Mouse (Mus musculus) induced T-regulatory cell, adult 2 months (primary cell): Measurements from ENCODE around the gene Cep170b.

Experiments
- DNase-seq: peaks from one replicate; pipeline ENCODE4 v3.0.0-alpha.2; 2012; ENCODE audit warnings: low read depth

The Cep170b gene

DNA sequence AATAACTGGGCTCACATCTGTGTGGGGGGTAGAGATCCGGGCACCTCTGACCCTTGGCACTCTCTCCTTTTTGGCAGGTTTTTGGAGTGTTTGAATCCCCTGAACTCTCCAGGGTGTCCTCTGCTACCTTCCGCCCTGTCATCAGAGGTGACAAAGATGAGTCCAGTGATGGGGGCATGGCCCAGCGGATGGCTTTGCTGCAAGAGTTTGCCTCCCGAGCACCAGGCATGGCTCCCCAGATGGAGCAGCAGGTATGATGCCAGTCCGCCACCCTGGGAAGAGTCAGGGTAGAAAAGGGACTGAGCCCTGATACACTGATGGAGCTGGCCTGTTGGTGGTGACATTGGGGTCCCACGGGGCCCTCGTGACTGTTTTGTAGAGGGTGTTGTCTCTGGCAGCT is 16.8 kb downstream of the Cep170b start:
- no peak for DNase-seq

GRCm38 (mm10) chr12:112737761-112738160 is 17.5 kb downstream of the Cep170b start:
- DNase-seq, result no peak

DNA sequence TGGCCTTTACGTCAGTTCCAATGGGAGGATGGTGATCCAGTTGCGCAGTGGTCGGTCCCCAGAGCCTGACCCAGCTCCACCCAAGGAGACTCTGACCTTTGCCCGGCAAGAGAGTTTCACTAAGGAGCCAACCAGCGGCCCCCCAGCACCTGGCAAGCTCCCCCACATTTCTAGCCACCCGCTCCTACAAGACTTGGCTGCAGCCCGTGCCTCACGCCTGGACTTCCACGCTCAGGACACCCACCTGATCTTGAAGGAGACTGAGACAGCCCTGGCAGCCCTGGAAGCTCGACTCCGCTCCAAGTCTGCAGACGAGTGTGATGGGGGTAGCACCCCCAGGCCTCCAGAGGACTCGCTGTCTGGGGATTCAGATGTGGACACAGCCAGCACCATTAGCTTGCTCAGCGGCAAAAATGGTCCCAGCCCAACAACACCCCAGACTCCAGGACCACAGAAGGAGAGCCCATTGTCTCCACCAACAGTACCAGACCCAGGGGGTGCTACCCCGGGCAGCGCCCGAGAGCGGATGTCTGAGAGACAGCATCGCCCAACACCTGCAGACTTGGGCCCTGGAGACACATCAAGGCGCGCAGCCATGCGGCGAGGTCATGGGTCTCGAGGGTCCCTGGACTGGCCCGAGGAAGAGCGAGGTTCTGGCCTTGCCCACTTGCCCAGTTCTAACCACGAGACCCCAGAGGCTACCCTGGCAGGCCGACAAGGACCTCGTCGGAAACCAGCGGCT is 18.2 kb downstream of the Cep170b start:
- no peak for DNase-seq

- DNase-seq, result no peak
Observed at GRCm38 (mm10) chr12:112739023-112739568, 18.8 kb downstream of the Cep170b start.

DNA sequence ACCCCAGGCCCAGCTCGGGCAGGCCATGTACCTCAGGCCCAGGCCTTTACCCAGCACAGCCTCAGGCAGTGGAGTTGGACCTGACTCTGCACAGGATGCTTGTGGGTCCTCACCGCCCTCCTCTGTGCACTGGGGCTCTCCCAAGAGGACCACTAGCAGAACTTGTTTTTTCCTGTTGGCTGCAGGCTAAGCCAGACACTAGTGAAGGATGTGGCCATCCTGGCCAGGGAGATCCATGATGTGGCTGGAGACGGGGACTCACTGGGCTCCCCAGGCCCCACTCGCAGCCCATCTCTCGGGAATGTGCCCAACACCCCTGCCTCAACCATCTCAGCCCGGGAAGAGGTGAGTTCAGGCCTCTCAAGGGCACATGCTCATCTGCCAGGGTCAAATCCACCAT is 22.5 kb downstream of the Cep170b start:
- no peak for DNase-seq

DNA sequence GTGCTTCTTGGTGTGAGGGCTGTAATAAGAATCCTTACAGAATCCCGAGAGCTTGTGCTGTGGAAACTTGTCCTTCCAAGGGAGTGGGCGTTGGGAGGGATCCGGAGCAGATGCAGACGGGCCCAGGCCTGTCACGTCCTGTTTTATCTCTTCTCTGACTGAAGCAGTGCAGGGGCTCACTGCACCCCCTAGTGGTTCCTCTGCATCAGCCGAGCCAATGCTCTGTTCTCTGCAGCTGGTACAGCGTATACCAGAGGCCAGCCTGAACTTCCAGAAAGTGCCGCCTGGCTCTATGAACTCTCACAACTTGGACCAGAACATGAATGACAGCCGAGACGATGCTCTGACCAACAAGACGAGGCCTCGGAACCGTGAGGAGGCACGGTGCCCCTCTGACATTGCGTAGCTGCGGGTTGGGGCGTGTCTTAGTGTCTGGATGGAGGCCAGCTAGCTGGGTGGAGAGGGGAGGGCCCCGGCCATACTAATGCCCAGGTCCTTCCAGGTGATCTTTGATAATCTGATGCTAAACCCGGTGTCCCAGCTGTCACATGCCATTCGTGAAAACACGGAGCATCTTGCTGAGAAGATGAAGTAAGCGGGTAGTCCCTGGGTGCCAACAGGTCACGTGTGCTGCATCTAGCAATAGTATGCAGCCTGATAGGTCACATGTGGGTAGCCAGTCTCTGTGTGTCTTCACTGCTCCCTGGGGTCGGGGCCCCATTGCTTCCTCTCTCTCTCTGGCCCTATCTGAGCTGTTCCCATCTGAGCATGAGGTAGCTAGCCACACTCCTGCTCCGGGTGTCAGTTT is 23.1 kb downstream of the Cep170b start:
- DNase-seq, result peak; percentile 85

DNA sequence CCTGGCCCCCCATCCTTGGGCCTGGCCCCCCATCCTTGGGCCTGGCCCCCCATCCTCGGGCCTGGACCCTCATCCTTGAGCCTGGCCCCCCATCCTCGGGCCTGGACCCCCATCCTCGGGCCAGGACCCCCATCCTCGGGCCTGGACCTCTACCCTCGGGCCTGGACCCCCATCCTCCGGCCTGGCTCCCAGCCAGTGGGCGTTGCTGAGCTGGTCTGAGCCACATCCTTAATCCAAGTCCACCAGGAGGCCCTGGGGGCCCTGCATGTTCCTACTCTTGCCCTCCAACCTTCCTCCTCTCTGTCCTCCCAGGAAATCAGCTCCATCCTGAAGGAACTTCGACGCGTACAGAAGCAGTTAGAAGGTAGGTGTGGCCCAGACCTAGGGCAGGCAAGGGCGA is 24.0 kb downstream of the Cep170b start:
- no peak for DNase-seq

DNA sequence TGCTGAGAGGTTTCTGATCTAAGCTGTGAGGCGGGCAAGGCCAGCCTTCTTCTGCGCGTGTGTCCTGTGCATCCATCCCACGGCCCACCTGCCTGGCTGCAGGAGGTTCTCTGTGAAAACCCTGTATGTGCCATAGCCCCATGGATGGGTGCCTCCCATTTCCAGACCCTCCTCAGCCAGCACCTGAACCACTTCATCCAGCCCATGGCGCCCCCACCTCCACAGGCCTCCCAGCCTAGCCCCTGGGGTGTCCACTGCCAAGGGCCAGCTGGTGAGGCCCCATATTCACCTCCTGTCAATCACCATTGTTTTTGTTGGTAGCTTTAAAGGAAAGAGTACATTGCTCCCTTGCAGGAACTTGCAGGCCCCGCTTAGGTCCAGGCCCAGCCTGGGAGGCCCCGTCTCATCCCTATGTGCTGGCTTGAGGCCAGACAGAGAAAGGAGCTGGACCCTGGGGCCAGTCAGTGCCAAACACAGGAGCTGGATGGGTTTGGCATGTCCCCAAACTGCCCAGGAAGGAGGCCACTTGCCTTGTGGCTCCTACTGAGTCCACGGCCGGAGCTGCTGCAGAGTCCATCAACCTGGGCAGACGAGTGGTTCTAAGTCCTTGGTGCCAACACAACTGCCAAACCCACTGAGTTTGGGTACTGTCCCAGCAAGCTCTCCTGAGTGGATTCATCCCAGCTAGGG is 24.8 kb downstream of the Cep170b start:
- no peak for DNase-seq

GRCm38 (mm10) chr12:112745716-112746115 is 25.5 kb downstream of the Cep170b start:
- no peak for DNase-seq

- no peak for DNase-seq
Observed at GRCm38 (mm10) chr12:112746461-112746807, 26.2 kb downstream of the Cep170b start.

GRCm38 (mm10) chr12:112746808-112747605 is 26.8 kb downstream of the Cep170b start:
- DNase-seq, result peak; percentile 78

- DNase-seq, result no peak
Observed at GRCm38 (mm10) chr12:112747606-112747970, 27.3 kb downstream of the Cep170b start.

- no peak for DNase-seq
Observed at GRCm38 (mm10) chr12:112750976-112751375, 30.7 kb downstream of the Cep170b start.

GRCm38 (mm10) chr12:112752399-112752798 is 32.1 kb downstream of the Cep170b start:
- DNase-seq, result no peak

DNA sequence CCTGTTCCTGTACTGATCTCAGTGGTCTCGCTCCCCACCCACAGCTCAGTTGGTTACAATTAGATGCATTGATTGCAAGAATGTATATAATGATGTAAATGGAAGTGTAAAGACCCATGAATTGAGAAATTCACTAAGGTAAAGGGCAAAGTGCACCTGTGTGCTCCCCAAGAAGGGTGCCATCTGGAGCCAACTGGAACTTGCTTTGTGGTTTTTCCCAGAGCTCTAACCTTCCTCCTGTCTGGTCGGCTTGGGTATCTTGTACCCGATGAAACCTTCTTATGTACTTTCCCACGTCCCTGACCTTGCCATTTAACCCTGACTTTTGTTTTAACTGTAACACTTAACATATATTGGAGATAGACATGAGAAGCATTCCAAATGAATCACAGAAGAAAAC is 35.6 kb downstream of the Cep170b start:
- no peak for DNase-seq

DNA sequence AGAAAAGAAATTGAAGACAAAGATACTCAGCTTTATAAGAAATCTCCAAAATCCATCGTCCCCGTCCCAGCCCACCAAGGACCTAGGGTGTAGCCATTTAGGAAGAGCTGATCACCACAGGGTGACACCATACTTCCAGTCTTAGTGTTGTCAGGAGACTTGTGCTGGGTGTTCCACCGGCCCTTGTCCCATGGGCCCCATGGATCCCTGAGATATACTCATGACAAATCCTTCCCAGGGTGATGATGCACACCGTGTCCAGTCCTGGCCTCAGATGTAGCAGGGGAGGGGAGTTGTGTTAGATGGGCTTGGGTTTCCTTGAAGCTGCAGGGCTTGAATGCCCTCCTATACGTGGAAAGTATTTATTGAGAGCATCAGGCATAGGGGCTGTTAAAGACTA is 37.6 kb downstream of the Cep170b start:
- DNase-seq, result no peak

- DNase-seq, result no peak
Observed at GRCm38 (mm10) chr12:112759471-112759870, 39.2 kb downstream of the Cep170b start.

DNA sequence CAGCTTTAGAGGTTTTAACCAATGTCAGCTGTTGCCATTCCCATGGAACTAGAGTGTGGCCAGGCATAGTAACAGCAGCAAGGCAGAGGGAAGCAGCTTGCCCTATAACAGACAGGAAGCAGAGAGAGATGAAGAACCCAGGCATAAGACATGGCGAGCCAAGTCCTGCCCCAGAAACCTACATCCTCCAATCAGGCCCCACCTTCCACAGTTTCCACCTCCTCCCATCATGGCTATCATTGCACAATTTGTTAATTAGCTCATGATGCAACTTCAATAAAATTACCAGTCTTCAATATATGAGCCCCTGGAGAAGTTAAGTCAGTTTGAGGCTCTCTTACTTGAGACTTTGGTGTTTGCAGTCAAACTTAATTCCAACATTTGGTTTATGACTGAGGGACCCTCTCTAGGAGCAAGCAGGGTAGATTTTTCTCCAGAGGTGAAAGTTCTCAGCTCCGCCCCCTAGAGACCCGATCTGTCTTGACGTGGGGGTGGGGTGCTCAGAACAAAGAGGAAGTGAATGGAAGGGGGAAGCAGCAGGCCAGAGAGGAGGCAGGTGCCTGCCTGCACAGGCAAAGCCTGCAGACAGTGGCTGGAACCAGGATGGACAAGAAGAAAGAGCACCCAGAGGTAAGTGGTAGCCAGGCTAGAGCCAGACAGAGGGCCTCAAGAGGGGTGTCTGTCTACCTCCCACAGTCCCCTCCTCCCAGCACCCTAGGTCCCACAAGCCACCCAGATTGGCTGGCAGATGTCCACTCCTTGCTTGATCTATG is 40.1 kb downstream of the Cep170b start, which contains the start of gene Pld4:
Gene Pld4, plus strand, starts transcription at position 502 of the 773 bp plus-strand sequence.
- DNase-seq, result no peak

DNA sequence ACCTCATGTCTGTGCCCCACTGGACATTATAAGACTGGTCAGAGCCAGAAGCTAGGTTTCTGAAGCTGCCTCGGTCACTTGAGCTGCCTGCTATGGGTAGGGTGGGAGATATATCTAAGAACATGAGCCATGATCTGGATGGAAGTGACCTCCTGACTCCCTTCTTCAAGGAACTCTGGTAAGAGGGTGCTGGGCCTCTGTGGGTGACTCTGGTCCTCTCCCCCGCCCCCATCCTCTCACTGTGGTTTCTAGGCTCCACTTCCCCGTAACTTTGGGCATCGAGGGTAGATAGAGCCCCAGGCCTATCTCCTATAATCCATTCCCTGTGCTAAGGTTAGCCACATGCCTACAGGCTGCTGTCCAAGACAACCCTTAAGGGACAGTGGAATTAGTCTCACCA is 41.2 kb downstream of the Cep170b start:
- DNase-seq, result no peak

DNA sequence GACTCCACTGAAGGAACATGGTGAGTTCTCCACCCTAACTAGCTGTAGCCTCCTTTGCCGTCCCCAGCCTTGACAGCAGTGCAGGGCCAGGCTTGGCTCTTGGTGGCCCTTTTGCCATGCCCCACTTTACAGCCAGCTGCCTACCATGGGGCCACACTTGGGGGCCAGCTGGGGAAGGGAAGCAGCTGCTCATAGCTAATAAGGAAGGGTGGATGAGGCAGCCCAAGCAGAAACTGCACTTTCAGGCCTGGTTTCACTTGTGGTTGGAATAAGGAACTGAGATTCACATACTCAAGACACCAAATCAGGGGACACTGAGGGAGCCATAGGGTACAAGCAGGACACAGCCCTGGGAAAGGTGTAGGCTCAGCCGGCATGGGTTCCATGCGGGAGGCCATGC is 41.8 kb downstream of the Cep170b start:
- no peak for DNase-seq

DNA sequence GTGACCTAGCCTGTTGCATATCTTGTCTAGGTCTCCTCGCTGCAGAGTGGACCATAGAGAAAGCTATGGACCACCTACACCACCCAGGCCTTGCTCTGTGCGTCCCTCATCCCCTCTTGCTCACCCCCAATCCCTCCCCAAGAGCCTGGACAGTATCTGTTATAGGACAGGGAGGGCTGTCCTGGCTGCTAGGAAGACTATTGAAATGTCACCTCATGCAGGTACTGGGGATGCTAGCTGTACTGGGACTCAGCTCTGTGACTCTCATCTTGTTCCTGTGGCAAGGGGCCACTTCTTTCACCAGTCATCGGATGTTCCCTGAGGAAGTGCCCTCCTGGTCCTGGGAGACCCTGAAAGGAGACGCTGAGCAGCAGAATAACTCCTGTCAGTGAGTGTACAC is 42.9 kb downstream of the Cep170b start:
- DNase-seq, result no peak
